Mouse (Mus musculus) mouse trophoblast stem cell (cell line): ENCODE measurements around the gene Tprn.

Source experiments
- in situ Hi-C, 2 experiments: fragments of 300-500 bp; cut with MseI, MboI; formaldehyde crosslinking; loops; 2 replicates in 1 of 2; 3 replicates in 1 of 2; pipeline ENCODE4 v1.15.1; 2025

Tprn gene

DNA sequence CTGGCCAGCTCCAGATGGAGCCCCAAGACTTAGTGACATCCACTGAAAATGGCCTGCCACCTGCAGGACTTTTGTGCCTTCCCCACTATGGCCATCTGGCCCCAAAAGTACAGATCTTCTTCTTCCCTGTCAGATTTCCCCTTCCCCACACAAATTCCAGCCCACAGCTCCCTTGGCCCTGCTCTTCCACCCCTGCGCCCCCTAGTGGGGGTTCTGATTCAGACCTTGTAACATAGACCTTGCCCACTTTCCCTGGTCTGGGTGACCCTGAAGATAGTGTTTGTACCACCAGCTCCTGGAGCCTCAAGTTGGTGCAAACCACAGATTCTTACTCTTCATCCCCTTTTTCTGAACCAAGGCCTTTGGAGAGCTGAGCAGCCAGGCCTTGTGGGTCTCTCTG lies 30.4 kb downstream of the Tprn start:
- in situ Hi-C loops, result no loop called here

DNA sequence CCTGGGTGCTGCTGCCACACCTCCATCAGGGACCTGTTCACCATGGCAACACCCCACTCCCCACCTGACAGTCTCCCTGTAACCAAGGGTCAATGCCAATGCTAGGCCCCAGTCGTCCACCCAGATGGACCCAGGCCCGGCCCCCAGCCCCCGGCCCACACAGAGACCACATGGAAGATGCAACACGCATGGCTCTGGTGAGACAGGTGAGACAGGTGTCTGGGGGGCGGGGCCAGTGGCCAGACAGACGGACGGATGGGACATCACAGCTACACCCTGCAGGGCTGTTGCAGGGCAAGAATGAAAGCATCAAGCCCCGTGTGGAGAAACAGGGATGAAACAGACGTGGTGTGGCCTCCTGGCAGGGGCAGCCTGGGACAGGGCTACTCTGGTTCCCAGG lies 31.3 kb downstream of the Tprn start:
- in situ Hi-C loops, result no loop called here

DNA sequence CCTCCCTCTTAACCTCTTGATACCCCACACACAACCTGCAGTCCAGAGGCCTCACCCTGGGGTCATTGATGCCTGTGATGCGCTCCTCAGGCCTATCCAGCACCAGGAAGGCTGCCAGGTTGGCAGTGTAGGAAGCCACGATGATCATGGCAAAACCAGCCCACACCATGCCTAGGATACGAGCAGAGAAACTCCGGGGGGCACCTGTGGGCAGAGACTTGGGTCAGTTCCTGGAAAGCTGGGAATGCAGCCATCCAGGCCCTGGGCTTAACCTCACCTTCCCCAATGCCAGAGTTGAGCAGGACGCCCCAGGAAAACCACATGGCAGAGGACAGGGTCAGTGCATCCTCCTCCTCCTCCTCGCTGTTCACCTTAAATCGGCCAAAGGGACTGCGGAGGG lies 34.7 kb downstream of the Tprn start:
- in situ Hi-C loops, result no loop called here

DNA sequence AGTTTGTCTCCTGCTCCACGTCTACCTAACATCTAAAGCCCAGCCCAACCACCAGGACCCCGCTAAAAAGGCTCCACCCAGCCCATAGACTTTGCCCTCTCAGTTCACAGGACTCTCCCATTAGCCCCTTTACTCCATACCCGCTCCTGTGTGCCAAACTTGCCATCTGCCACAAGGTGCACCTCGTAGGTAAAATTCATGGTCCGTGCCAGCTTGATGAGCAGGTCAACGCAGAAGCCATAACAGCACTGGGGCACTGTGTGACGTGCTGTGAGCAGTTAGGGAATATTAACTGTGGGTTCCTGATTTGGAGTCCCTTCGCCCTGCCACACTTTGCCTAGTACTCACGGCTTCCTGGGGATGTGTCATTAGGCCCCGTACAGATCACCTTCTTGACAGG lies 35.6 kb downstream of the Tprn start:
- in situ Hi-C loops, result no loop called here

DNA sequence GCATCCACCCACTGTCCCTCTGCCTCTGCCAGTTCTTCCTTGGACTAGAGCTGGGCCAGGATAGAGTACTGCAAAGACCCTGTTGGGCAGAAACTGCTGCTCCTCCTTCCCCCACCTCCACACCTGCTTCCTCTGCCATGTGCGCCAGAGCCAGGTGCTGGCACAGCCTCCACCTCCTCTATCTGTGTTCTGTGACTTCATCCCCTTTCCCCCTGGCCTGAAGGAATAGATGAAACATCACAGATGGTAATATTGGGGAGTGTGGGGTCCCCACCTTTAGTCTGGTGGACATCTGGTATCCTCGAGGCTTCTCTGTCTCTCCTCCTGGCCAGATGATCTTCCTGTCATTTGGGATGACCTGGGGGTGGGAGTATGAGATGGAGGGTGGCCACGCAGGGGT lies 41.0 kb downstream of the Tprn start:
- in situ Hi-C loops, result no loop called here

DNA sequence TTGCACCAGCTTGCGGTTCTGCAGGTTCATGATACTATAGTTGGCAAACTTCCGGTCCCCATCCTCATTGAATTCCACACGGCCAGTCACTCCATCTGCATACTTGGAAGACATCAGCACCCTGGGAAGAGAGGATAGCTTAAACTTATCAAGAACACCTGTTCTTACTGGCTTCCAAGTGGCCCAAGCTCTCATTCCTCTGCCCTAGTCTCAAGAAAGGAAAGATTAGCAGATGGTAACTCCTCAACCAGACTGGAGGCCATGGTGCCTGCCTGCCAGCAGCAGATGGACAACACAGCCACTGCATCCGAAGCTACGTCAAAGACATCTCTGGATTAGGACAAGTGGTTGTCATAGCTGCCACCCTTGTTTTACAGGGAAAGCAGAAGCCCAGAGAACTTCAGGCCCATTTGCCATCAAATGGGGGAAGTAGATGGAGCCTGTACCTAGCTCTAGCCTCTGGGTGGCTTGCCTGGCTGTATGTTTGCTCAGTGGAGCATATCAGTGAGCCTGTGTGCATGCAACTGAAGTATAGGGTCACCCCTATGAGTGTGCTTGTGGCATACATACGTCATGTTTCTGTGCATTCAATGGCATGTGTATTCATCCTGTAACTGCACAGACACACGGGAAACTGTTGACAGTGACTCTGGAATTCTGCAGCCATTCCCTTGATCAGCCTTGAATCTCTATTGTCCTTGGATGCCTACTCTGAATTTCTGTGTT lies 41.7 kb downstream of the Tprn start:
- in situ Hi-C loops, result no loop called here

DNA sequence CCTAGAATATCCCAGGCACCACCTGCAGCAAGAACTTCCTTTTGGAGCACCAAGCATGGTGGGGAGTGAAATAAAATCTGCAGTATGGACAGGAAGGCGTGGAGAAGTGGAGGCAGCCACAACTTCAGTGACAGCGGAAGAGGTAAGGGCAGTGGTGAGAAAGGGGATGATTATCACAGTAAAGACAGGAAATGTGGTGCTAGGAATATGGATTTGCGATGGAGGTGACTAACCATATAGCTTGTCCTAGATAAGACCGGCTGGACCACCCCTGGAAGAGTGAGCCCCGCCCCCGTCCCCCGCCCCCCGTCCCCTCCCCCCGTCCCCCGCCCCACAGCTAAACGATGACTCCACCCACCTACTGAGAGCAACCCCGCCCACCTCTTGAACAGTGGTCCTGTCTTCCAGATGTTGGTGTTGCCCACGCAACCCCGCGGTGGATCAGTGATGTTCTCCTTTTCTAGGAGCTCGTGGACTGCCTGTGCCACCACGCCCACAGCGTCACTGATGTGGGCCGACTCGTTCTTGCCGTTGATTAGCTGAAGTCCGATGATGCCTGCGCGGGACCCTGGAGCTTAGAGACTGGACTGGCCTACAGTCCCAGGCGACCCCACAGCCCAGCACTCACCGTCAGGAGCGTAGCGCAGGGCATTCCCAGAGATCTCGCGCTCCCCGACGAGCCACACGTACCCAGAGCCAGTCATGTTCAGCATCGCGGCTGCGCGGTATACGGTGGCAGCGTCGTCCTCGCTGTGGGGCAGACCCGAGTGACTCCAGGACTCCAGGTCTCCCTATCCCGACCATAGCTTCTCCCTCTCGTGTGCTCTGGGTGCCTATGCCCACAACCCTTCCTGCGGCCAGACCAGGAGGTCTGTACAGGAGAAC lies 42.5 kb downstream of the Tprn start:
- in situ Hi-C loops, result no loop called here

DNA sequence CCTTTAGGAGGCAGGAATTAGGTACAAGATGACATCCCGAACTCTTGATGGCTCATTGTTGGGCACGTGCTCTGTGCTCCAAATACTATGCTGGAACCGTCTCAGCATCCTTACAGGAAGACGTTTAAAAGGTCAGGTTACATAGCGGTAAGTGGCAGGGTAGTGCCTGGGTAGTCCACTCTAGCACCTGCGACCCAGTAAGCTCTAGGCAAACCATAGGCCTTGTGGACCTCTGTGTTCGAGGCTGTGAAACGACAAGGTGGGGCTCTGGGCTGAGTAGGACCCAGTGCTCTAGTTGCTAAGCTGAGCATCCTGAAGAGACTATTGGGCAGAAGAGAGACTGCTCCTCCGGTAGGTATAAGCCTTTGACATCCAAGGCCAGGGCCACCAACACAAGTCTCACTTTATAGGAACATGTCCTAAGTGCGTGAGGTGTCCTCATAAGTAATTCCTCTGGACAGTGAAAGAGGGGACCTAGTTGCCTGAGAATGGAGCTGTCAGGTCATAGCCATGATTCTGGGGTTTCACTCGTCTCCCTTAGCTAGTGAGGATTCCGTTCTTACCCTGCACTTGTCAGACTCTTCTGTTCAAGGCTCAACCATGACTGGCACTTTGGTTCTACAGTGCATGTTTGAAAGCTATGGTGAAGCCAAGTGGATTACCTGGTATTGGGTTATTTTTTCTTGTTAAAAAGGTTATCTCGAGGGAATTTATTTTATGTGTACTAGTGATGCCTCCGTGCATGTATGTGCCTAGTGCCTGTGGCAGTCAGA lies 43.4 kb downstream of the Tprn start:
- in situ Hi-C loops, result no loop called here

DNA sequence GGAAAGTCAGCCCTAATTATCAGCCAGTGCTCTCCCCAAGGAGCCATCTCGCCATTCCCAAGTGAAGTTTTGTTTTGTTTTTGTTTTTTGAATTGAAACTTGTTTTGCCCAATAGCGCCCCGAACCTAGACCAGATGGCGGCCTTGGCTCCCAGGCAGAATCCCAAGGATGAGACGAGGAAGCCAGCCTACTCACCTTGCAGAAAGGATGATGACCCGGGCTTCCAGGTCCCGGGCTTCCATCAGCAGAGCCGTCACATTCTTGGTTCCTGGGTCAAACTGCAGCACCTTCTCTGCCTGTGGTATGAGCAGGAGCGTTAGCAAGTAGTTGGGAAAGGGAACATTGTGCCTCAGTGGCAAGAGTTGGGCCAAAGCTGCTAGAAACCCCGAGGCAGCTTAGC lies 47.8 kb downstream of the Tprn start:
- in situ Hi-C loops, result no loop called here

DNA sequence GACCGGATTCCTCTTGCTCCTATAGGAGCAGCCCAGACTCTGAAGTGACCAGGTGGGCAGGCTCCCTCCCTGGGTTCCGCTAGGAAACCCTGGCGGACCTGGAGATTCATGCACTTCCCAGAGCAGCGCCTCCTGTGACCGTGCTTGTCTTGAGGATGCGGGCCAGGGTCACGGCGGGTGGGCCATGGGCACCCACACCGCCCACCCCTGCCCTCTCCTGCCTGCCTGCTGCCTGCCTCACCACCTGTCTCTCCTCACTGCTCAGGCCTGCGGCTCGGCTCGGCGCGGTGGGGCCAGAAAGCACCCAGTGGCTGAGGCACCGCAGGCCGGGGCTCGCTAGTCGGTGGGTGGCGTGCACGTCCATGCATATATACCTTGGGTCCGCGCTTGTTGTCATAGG lies 48.6 kb downstream of the Tprn start:
- in situ Hi-C loops, result no loop called here

DNA sequence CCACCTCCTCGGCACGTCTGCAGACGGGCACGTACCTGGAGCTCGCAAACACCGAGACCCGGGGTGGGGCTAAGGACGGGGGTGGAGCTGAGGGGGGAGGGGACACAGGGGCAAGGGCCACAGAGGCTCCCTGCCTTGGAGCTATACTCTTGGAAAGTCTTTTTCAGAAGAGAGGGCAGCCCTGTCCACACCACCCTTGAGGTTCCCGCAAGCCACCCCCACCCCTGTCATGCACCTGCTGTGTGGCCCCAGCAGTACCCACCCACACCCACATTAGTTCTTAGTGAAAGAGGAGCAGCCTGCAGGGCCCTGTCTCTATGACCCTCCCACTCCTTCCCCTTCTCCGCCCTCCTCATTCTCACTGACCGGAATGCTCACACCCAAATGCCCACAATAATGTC lies 49.1 kb downstream of the Tprn start:
- in situ Hi-C loops, result no loop called here

DNA sequence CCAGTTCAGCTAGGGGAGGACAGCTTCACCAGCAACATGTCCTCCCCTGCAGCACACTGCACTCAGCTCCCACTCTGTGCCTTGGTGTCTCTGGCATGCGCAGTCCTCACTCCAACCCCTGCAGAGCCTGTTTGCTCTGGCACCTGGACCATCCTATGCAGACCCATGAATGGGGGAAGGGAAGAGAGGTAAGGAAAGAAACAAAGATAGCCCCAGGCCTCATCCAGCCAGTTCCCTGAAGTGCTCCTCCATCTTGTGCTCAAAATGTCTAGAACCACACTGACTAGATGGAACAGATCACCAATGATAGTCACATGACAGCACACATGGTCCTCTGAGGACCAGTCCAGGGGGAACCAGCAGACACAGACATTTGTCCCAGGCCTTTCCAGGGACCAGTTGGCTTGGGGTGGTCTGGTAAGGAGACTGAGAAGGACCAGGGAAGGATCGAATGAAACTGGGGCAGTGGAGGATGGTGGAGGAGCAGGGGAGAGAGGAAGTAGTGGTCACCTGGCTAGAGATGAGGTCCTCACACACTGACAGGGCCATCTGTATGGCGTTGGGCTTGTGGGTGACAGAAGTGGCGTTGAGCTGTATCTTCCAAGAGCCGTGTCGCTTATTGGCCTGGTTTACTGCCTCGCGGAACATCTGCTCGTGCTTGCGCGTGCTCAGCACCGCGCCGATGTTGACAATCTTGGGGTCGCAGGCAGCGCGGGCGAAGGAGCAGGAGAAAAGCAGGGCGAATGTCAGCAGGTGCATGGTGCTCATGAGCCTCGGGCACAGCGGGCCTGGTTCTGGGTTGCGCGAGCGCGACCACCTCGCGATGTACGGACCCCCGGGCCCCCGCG lies 55.9 kb downstream of the Tprn start:
- in situ Hi-C loops, result no loop called here

DNA sequence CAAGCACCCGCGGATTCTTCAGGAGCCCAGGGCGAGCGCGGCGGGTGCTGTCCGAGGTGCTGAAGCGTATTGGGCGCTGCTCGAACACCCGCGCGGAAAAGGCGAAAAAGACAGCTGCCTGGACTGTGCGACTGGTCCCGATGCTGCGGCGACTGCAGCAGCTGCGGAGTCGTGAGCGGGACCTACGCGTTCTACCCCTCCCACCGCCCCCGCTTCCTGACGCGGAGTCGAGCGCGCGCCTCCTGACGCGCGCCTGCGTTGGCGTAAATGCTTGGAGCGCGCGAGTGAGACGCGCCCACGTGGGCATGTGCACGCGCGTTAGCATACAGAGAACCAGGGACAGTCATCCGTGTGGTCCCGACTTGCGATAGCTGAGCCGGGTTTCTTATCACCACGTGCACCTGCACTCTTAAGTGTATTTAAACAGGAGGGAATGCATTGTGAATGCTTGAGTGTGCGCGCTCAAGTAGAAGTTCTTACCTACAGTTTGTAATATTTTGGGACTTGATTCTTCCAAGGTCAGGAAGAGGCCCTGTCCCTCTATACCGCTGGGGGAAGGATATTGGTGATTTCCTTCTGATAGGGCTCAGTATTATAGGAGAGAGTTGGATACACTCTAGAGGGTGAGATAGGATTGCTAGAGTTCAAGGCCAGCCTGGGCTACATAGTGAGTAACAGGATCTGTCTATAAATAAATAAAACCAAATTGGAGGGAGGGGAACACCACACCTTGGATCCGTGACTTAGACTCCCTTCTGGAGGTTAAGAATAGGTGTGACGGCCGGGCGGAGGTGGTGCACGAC lies 56.8 kb downstream of the Tprn start, which contains the start of gene Grin1:
Gene Grin1, minus strand, starts transcription at position 217 of the 803 bp plus-strand sequence.
- in situ Hi-C loops, result no loop called here
